Mouse (Mus musculus): ENCODE data around the gene Oxct2b.

DNA sequence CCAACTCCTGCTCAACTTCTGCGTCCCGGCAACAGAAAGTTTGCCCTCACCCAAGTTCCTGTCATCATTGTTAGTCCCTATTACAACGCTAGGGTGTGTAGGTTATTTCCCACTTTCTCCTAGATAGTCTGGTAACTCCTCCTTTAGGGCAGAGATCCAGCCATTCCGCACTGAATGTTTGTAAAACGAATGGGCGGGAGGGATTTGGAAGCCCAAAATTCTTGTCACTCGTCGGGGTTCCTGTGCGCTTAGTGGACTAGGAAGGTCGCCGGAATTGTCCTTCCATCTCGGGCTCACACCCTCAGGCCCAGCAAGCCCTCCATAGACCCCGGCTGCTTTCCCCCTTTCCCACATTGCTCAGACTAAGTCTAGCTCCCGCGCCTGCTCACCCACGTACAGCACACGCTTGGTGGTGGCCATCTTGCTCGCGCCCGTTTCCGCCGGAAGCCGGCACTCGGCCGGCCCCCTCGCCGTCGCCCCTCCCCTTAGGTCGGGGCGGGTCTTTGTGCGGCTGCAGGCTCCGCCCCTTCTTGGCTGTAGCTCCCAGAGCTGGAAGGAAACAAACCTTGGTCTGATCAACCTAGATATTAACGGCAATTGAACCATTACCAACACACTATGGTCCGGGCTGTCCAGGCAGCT, 23.6 kb downstream of the Oxct2b start, which contains the start of gene Ppie:
- peak; percentile 65; the same call in 1 of the 2 replicates for TF ChIP-seq POLR2A (IDR thresholded peaks at IDR 0.05; ENCODE audit: extremely low read depth, insufficient read depth, low read length)
- TF ChIP-seq CTCF (IDR thresholded peaks at IDR 0.05; ENCODE audit: low read depth, low read length), result no peak
